Mouse (Mus musculus) limb, embryonic 11.5 days (tissue): ENCODE data around the gene Fam168a. TPM values are rescaled to one million over a fixed set of nuclear protein-coding genes. Genes with fewer than 3 reads are reported as not detected.
A peak's percentile ranks its signal among the peaks of the same experiment; 100 is the strongest.
"Not testable (repeated sequence)": the region's sequence is repeated elsewhere in the genome, so short reads cannot be mapped to it uniquely, and the experiment has no call there.

Experiments used
- ATAC-seq: fragments of 200-750 bp; cut with Nextera tagmentation; 2 replicates; pipeline ENCODE4 v1.8.0; 2017; ENCODE audit warnings: low read depth; ENCODE audit not compliant: insufficient number of reproducible peaks, low FRiP score, low TSS enrichment
- DNase-seq: peaks from one replicate; pipeline ENCODE4 v3.0.0-alpha.2; 2015; ENCODE audit warnings: low spot score
- H3K27ac ChIP-seq: fragments of 300-500 bp; sonication (generic); replicated peaks from 2 replicates; pipeline ENCODE4 v1.5.1; 2014; ENCODE audit warnings: low read depth, mild to moderate bottlenecking, low read length
- H3K27me3 ChIP-seq: fragments of 300-500 bp; sonication (generic); 2 replicates; pipeline ENCODE4 v1.6.1; 2014; ENCODE audit warnings: mild to moderate bottlenecking, low read length, mixed read lengths; ENCODE audit not compliant: control insufficient read depth, insufficient read depth
- H3K36me3 ChIP-seq: fragments of 300-500 bp; sonication (generic); 2 replicates; pipeline ENCODE4 v1.6.1; 2014; ENCODE audit warnings: mild to moderate bottlenecking, low read length, moderate library complexity, mixed read lengths; ENCODE audit not compliant: control insufficient read depth, insufficient read depth
- H3K4me1 ChIP-seq: fragments of 300-500 bp; sonication (generic); 2 replicates; pipeline ENCODE4 v1.6.1; 2014; ENCODE audit warnings: low read length, mixed read lengths; ENCODE audit not compliant: control insufficient read depth, insufficient read depth
- H3K4me2 ChIP-seq: fragments of 300-500 bp; sonication (generic); 2 replicates; pipeline ENCODE4 v1.6.1; 2014; ENCODE audit warnings: low read depth, mild to moderate bottlenecking, moderate library complexity; ENCODE audit not compliant: severe bottlenecking
- H3K4me3 ChIP-seq: fragments of 300-500 bp; sonication (generic); 2 replicates; pipeline ENCODE4 v1.5.1; 2014; ENCODE audit warnings: low read depth, low read length
- H3K9ac ChIP-seq: fragments of 300-500 bp; sonication (generic); 2 replicates; pipeline ENCODE4 v1.6.1; 2014; ENCODE audit warnings: mild to moderate bottlenecking, low read length
- H3K9me3 ChIP-seq: fragments of 300-500 bp; sonication (generic); 2 replicates; pipeline ENCODE4 v1.6.1; 2016; ENCODE audit warnings: low read length; ENCODE audit not compliant: control insufficient read depth
- WGBS: fragments of 180-500 bp; shearing (Covaris S2); extraction: QIAGEN DNeasy Blood & Tissue Kit; methylation state at CpG from one replicate; pipeline ENCODE4 v1.1.7; 2014; 5-methylcytosine and 5-hydroxymethylcytosine counted together
- polyA plus RNA-seq: library from polyadenylated mRNA; unstranded; fragments of >200 nt; fragmentation: Nextera tagmentation; extraction: Ambion mirVana; gene quantifications from 2 replicates; pipeline ENCODE4 v1.2.1, GENCODE M21; 2014

The Fam168a gene
- polyA plus RNA-seq, 1 experiment from 2014 or later: 49.7 TPM

- H3K9me3 ChIP-seq: no peaks in the 10 kb centered on the region
- no peak overlapping the region for H3K9ac ChIP-seq
- no peak overlapping the region for H3K4me2 ChIP-seq
- no peak overlapping the region for H3K27ac ChIP-seq
- no peaks in the 10 kb centered on the region for H3K36me3 ChIP-seq
- no peak for ATAC-seq
- no peaks in the 10 kb centered on the region for H3K27me3 ChIP-seq
- H3K4me3 ChIP-seq: no peak overlapping the region
- 29% methylated on average over 12 of the region's 12 CpGs for WGBS
- peaks cover 10% of the 10 kb centered on the region for H3K4me1 ChIP-seq
- no peak for DNase-seq
These were observed 17.2 kb downstream of the Fam168a start for GRCm38 (mm10) chr7:100723453-100724294.

GRCm38 (mm10) chr7:100727538-100728085, 21.2 kb downstream of the Fam168a start:
- Histone ChIP-seq H3K27ac (no peak overlapping the region), H3K9me3 (no peaks in the 10 kb centered on the region), H3K4me1 (peaks cover 11% of the 10 kb centered on the region), H3K36me3 (no peaks in the 10 kb centered on the region), H3K27me3 (no peaks in the 10 kb centered on the region), H3K9ac (no peak overlapping the region), H3K4me3 (no peak overlapping the region), H3K4me2 (no peak overlapping the region)
- no peak for ATAC-seq
- no peak for DNase-seq
- 95% methylated on average over 2 of the region's 2 CpGs for WGBS

- H3K36me3 ChIP-seq: no peaks in the 10 kb centered on the region
These were observed 23.3 kb downstream of the Fam168a start for GRCm38 (mm10) chr7:100729778-100730177.

GRCm38 (mm10) chr7:100732341-100733050, 26.1 kb downstream of the Fam168a start:
- ATAC-seq (no peak), DNase-seq (no peak)
- no peak overlapping the region for H3K27ac ChIP-seq
- H3K9ac ChIP-seq: no peak overlapping the region
- H3K4me2 ChIP-seq: no peak overlapping the region
- H3K9me3 ChIP-seq: no peaks in the 10 kb centered on the region
- H3K36me3 ChIP-seq: no peaks in the 10 kb centered on the region
- H3K4me3 ChIP-seq: no peak overlapping the region
- 43% methylated on average over 6 of the region's 6 CpGs for WGBS
- no peaks in the 10 kb centered on the region for H3K27me3 ChIP-seq
- peaks cover 12% of the 10 kb centered on the region for H3K4me1 ChIP-seq

More at GRCm38 (mm10) chr7:100729778-100730177, 23.3 kb downstream of the Fam168a start:
- DNase-seq: no peak
- no peak for ATAC-seq
- Histone ChIP-seq H3K9me3 (no peaks in the 10 kb centered on the region), H3K4me1 (peaks cover 12% of the 10 kb centered on the region), H3K27ac (no peak overlapping the region), H3K27me3 (no peaks in the 10 kb centered on the region), H3K4me3 (no peak overlapping the region), H3K9ac (no peak overlapping the region), H3K4me2 (no peak overlapping the region; the same call in 1 of the 2 replicates)
- 93% methylated on average over 2 of the region's 2 CpGs for WGBS

- no peak for ATAC-seq
- no peak overlapping the region for H3K27ac ChIP-seq
- H3K9ac ChIP-seq: no peak overlapping the region
- no peaks in the 10 kb centered on the region for H3K27me3 ChIP-seq
- H3K9me3 ChIP-seq: no peaks in the 10 kb centered on the region
- WGBS: 21% methylated on average over 7 of the region's 7 CpGs
- no peaks in the 10 kb centered on the region for H3K36me3 ChIP-seq
- DNase-seq: no peak
- H3K4me1 ChIP-seq: peaks cover 12% of the 10 kb centered on the region
- no peak overlapping the region for H3K4me2 ChIP-seq
- no peak overlapping the region for H3K4me3 ChIP-seq
These were observed 26.8 kb downstream of the Fam168a start for GRCm38 (mm10) chr7:100733051-100733813.

GRCm38 (mm10) chr7:100734201-100734600, 27.8 kb downstream of the Fam168a start:
- Histone ChIP-seq H3K9ac (no peak overlapping the region), H3K4me3 (no peak overlapping the region), H3K9me3 (no peaks in the 10 kb centered on the region), H3K4me1 (peaks cover 12% of the 10 kb centered on the region), H3K27me3 (no peaks in the 10 kb centered on the region), H3K27ac (no peak overlapping the region), H3K36me3 (no peaks in the 10 kb centered on the region), H3K4me2 (no peak overlapping the region)
- 5% methylated on average over 6 of the region's 6 CpGs for WGBS
- ATAC-seq (no peak), DNase-seq (peak; percentile 27)

GRCm38 (mm10) chr7:100734905-100735304, 28.5 kb downstream of the Fam168a start:
- DNase-seq, H3K4me3 ChIP-seq: not testable (repeated sequence)
- 61% methylated on average over 2 of the region's 2 CpGs for WGBS

GRCm38 (mm10) chr7:100736131-100736530, 29.7 kb downstream of the Fam168a start:
- 88% methylated on average over 3 of the region's 3 CpGs for WGBS
- DNase-seq (no peak), ATAC-seq (no peak)
- Histone ChIP-seq H3K27ac (no peak overlapping the region), H3K9me3 (no peaks in the 10 kb centered on the region), H3K36me3 (no peaks in the 10 kb centered on the region), H3K9ac (no peak overlapping the region), H3K4me3 (no peak overlapping the region), H3K4me1 (peaks cover 10% of the 10 kb centered on the region), H3K4me2 (no peak overlapping the region), H3K27me3 (no peaks in the 10 kb centered on the region)

More at GRCm38 (mm10) chr7:100734905-100735304, 28.5 kb downstream of the Fam168a start:
- H3K36me3 ChIP-seq, H3K27me3 ChIP-seq, H3K9me3 ChIP-seq, H3K9ac ChIP-seq, ATAC-seq, H3K4me2 ChIP-seq, H3K27ac ChIP-seq: not testable (repeated sequence)
- peaks cover 12% of the 10 kb centered on the region for H3K4me1 ChIP-seq
